Mouse (Mus musculus) stomach, embryonic 16.5 days (tissue): ENCODE data around the gene Fhod1. TPM values are rescaled to one million over a fixed set of nuclear protein-coding genes. Genes with fewer than 3 reads are reported as not detected.

Experiments
- ATAC-seq: fragments of 200-750 bp; cut with Nextera tagmentation; 2 replicates; pipeline ENCODE4 v1.8.0; 2017; ENCODE audit warnings: moderate number of reproducible peaks, moderate TSS enrichment; ENCODE audit not compliant: insufficient read depth, low FRiP score
- H3K27ac ChIP-seq: fragments of 300-500 bp; sonication (generic); 2 replicates; pipeline ENCODE4 v1.5.1; 2014; ENCODE audit warnings: low read length
- H3K27me3 ChIP-seq: fragments of 300-500 bp; sonication (generic); 2 replicates; pipeline ENCODE4 v1.6.1; 2014; ENCODE audit warnings: low read length, control low read depth, mixed read lengths; ENCODE audit not compliant: control insufficient read depth, insufficient read depth
- H3K36me3 ChIP-seq: fragments of 300-500 bp; sonication (generic); 2 replicates; pipeline ENCODE4 v1.6.1; 2014; ENCODE audit warnings: low read length; ENCODE audit not compliant: control insufficient read depth, insufficient read depth
- H3K4me1 ChIP-seq: fragments of 300-500 bp; sonication (generic); 2 replicates; pipeline ENCODE4 v1.6.1; 2014; ENCODE audit warnings: low read length, control low read depth, mixed read lengths; ENCODE audit not compliant: control insufficient read depth, insufficient read depth
- H3K4me2 ChIP-seq: fragments of 300-500 bp; sonication (generic); 2 replicates; pipeline ENCODE4 v1.6.1; 2014; ENCODE audit warnings: low read depth, low read length, mixed read lengths
- H3K4me3 ChIP-seq: fragments of 300-500 bp; sonication (generic); replicated peaks from 2 replicates; pipeline ENCODE4 v1.5.1; 2014; ENCODE audit warnings: mild to moderate bottlenecking, low read length
- H3K9ac ChIP-seq: fragments of 300-500 bp; sonication (generic); 2 replicates; pipeline ENCODE4 v1.6.1; 2014; ENCODE audit warnings: low read length
- H3K9me3 ChIP-seq: fragments of 300-500 bp; sonication (generic); replicated peaks from 2 replicates; pipeline ENCODE4 v1.6.1; 2016; ENCODE audit warnings: low read length, control low read depth; ENCODE audit not compliant: control insufficient read depth
- WGBS: fragments of 180-500 bp; shearing (Covaris S2); extraction: QIAGEN DNeasy Blood & Tissue Kit; methylation state at CpG from one replicate; pipeline ENCODE4 v1.1.7; 2014; 5-methylcytosine and 5-hydroxymethylcytosine counted together
- polyA plus RNA-seq: library from polyadenylated mRNA; unstranded; fragments of >200 nt; fragmentation: Nextera tagmentation; extraction: Ambion mirVana; gene quantifications from 2 replicates; pipeline ENCODE4 v1.2.1, GENCODE M21; 2015

The Fhod1 gene
- polyA plus RNA-seq, 1 experiment from 2014 or later: 2.2 TPM

DNA sequence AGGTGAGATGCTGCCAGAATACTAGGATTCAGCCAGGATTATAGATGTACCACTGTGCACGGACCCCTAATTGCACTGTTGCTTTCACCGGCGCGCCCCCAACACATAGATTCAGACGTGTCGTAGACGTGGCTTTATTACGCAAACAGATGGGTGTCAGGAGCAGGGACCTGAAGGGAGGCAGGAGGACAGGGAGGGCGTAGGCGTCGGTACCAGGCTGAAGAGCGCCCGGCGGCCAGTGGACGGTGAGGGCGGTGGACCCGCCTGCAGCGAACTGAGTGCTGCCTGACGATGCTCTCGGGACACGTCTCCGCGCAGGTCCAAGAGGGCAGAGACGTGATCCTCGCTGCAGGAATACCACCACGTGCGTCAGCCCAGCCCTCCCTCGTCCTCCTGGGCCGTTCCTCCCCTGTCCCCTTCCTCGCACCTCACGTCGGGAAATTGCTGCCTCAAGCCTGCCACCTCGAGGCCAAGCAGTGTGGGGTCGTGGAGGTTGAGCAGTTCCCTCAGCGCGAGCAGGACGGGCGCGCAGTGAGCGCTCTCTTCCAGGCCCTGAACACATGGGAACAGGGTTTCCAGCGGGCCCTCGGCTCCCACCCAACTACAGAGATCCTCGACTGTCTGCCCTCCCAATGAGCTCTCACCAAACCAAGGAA, 57.8 kb downstream of the Fhod1 start, which contains the start of gene 4931428F04Rik:
Gene 4931428F04Rik, minus strand, starts transcription at position 60 of the 656 bp plus-strand sequence.
- Histone ChIP-seq H3K27ac (peak within 1 kb of the TSS; percentile 87), H3K4me1 (peaks cover 21% of the 10 kb centered on the region), H3K27me3 (peaks cover 6% of the 10 kb centered on the region; the same call in 1 of the 2 replicates), H3K4me2 (peak within 1 kb of the TSS; percentile 93), H3K9ac (peak within 1 kb of the TSS; percentile 71), H3K9me3 (no peaks in the 10 kb centered on the region), H3K36me3 (no peaks in the 10 kb centered on the region), H3K4me3 (peak within 1 kb of the TSS; percentile 64)
- peak; percentile 5; the same call in 1 of the 2 replicates for ATAC-seq
- under 1% methylated on average over 43 of the region's 43 CpGs for WGBS

DNA sequence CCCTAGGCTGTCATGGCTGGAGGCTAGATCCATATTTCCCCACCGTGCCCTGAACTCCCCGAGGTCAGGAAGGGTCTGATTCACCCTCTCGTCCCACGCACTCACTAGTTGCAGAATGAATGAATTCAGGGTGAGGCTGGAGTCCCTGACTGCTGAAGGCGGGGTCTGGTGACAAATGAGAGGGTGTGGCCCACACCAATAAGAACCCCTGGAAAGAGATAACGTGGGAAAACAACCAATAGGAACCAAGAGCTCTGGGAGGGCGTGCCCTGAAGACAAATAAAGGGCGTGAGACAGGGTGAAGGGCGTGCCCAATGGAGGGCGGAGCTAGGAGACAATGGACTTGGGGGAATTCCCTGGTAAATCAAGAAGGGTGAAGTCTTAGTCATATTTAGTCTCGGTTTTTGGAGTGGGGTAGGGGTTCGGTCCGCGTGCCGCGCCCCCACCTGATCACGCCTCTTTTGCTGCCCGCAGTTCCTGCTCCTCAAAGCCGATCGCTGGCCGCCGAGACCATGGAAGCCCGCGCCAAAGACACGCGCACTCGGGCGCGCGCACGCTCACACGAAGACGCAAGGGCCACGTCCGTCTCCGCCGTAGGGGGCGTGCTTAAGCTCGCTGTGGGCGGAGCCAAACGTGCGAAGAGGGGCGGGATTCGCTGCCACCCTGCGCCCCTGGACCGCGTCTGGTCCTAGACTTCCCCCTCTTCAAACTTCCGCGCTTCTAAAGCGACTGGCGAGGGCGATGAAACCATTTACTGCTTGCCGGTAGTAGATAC, 58.6 kb downstream of the Fhod1 start:
- under 1% methylated on average over 53 of the region's 53 CpGs for WGBS
- peaks cover 21% of the 10 kb centered on the region for H3K4me1 ChIP-seq
- peak overlapping the region; percentile 87 for H3K27ac ChIP-seq
- peak; percentile 93 for ATAC-seq
- H3K4me2 ChIP-seq: peak overlapping the region; percentile 93
- peak overlapping the region; percentile 64 for H3K4me3 ChIP-seq
- peaks cover 6% of the 10 kb centered on the region; the same call in 1 of the 2 replicates for H3K27me3 ChIP-seq
- no peaks in the 10 kb centered on the region for H3K36me3 ChIP-seq
- peak overlapping the region; percentile 71 for H3K9ac ChIP-seq
- no peaks in the 10 kb centered on the region for H3K9me3 ChIP-seq

DNA sequence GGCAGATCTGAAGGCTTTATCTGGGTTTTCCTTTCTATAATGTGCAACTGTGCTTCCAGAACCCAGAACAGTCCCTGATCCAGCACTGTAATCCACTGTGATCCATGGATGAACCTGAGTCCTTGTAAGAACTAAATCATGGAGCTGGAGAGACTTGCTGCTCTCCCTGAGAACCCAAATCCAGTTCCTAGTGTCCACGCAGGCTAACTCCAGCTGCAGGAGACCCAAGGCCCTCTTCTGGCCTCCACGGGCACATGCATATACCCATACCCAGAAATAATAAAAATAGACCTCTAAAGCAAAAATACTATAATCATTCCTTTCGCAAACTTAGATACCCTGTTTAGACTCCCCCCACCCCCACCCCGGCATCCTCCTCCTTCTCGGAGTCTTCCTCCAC, 59.5 kb downstream of the Fhod1 start:
- H3K27me3 ChIP-seq: peaks cover 6% of the 10 kb centered on the region; the same call in 1 of the 2 replicates
- peak overlapping the region; percentile 93 for H3K4me2 ChIP-seq
- H3K9me3 ChIP-seq: no peaks in the 10 kb centered on the region
- peak overlapping the region; percentile 64 for H3K4me3 ChIP-seq
- H3K4me1 ChIP-seq: peaks cover 21% of the 10 kb centered on the region
- no peak overlapping the region for H3K9ac ChIP-seq
- no peak for ATAC-seq
- no peak overlapping the region; the same call in 1 of the 2 replicates for H3K27ac ChIP-seq
- WGBS: 84% methylated on average over 5 of the region's 5 CpGs
- H3K36me3 ChIP-seq: no peaks in the 10 kb centered on the region

DNA sequence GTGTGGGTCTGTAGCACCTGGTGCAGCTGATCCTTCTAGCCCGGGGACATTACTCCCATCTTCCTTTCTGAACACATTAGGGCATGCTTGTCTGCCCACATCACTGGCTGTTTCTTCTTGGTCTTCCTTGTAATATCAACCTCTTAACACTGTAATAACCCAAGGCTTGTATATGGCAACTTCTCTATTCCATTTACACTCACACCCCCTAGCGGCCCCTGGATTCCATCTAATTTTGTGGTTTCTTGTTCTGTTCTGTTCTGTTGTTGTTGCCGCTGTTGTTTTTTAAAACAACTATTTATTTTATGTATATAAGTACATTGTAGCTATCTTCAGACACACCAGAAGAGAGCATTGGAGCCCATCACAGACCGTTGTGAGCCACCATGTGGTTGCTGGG, 60.8 kb downstream of the Fhod1 start:
- peaks cover 6% of the 10 kb centered on the region; the same call in 1 of the 2 replicates for H3K27me3 ChIP-seq
- H3K4me2 ChIP-seq: no peak overlapping the region
- no peaks in the 10 kb centered on the region for H3K36me3 ChIP-seq
- 90% methylated on average over 4 of the region's 4 CpGs for WGBS
- no peak overlapping the region for H3K9ac ChIP-seq
- H3K4me1 ChIP-seq: peaks cover 21% of the 10 kb centered on the region
- ATAC-seq: no peak
- H3K27ac ChIP-seq: no peak overlapping the region
- no peaks in the 10 kb centered on the region for H3K9me3 ChIP-seq
- no peak overlapping the region for H3K4me3 ChIP-seq

DNA sequence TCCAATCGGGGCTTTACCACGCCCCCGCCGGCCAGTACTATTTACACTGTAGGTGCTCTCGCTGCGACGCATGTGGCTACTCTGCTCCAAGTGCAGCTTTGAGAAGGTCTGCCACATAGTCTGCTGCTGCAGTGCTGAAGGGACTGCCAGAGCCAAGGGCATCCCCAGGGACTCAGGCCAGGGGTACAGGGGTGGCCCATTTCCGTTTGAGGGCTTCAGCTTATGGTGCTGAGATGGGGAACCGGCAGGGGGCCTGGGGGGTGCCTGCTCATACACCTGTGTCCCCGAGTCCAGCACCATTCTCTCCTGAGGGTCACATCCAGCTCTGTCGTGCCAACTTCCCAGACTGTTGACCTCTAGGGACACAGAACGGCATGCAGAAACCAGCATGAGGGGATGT, 62.2 kb downstream of the Fhod1 start:
- H3K4me3 ChIP-seq: no peak overlapping the region
- H3K4me2 ChIP-seq: no peak overlapping the region
- H3K27ac ChIP-seq: no peak overlapping the region
- H3K9me3 ChIP-seq: no peaks in the 10 kb centered on the region
- no peaks in the 10 kb centered on the region for H3K36me3 ChIP-seq
- no peak overlapping the region for H3K9ac ChIP-seq
- 49% methylated on average over 12 of the region's 12 CpGs for WGBS
- H3K4me1 ChIP-seq: peaks cover 18% of the 10 kb centered on the region
- H3K27me3 ChIP-seq: peaks cover 3% of the 10 kb centered on the region; the same call in 1 of the 2 replicates
- no peak for ATAC-seq

DNA sequence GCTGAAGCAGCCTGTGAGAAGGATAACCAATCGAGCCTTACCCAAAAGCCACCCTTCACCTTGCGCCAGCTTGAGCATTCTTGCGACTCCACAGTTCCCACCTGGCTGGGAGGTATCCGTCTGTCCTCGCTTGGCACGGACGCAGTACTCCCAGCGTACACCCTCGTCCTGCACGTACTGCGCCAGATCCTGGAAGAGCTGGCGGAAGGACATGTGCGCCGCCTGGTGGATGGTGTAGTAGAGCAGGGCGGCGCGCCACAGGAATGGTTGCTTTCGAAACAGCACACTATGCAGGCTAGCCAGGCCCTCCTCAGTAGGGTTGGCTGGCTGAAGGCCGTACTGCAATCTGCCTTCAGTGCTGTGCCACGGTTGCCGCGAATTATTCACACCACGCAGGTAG, 64.7 kb downstream of the Fhod1 start:
- Histone ChIP-seq H3K4me2 (no peak overlapping the region), H3K4me3 (no peak overlapping the region), H3K36me3 (no peaks in the 10 kb centered on the region), H3K27ac (no peak overlapping the region), H3K27me3 (peaks cover 20% of the 10 kb centered on the region), H3K4me1 (peaks cover 7% of the 10 kb centered on the region; the same call in 1 of the 2 replicates), H3K9ac (no peak overlapping the region), H3K9me3 (no peaks in the 10 kb centered on the region)
- peak; percentile 64 for ATAC-seq
- 28% methylated on average over 23 of the region's 23 CpGs for WGBS

DNA sequence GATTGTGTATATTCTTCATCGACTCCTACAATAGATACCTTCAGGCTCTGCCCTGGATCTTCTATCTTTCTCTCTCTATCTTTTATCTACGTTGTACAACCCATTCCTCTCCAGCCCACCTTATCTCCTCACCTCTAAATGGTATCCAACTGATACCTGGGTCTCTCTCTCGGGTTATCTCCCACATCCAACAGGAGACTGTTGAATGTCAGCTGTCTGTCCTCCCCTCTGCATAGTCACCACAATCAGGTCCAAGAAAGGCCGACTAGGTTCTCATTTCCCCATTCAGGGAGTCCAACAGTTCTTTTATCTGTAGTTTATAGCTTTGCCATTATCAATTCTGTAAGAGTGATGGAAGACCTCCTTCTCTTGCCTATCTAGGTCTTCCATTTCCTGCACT, 65.5 kb downstream of the Fhod1 start:
- Histone ChIP-seq H3K9ac (no peak overlapping the region), H3K36me3 (no peaks in the 10 kb centered on the region), H3K27ac (no peak overlapping the region), H3K4me3 (no peak overlapping the region), H3K27me3 (peaks cover 26% of the 10 kb centered on the region), H3K9me3 (no peaks in the 10 kb centered on the region), H3K4me1 (peaks cover 7% of the 10 kb centered on the region; the same call in 1 of the 2 replicates), H3K4me2 (no peak overlapping the region)
- 84% methylated on average over 4 of the region's 4 CpGs for WGBS
- ATAC-seq: no peak

DNA sequence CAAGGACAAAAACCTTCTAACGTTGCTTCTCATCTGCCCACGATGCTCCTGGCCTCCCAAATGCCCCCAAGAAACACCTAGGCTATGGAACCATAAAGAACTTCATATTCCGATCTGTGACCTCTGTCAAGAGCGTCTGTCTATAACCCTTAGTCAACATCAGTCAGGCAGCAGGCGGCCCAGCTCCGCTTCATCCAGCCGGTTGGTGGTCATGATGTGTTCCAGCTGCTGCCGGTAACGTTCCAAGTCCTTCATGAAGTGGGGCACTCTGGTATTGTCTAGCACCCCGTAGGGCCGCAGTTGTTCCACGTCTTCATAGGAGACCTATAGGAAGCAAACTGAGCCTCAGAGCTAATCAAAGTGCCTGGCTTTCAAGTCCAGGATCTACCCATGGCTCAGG, 65.9 kb downstream of the Fhod1 start:
- Histone ChIP-seq H3K9me3 (no peaks in the 10 kb centered on the region), H3K4me2 (no peak overlapping the region), H3K36me3 (no peaks in the 10 kb centered on the region), H3K4me1 (peaks cover 7% of the 10 kb centered on the region; the same call in 1 of the 2 replicates), H3K9ac (no peak overlapping the region), H3K27me3 (peaks cover 30% of the 10 kb centered on the region), H3K4me3 (no peak overlapping the region), H3K27ac (no peak overlapping the region)
- WGBS: 78% methylated on average over 12 of the region's 12 CpGs
- no peak for ATAC-seq

DNA sequence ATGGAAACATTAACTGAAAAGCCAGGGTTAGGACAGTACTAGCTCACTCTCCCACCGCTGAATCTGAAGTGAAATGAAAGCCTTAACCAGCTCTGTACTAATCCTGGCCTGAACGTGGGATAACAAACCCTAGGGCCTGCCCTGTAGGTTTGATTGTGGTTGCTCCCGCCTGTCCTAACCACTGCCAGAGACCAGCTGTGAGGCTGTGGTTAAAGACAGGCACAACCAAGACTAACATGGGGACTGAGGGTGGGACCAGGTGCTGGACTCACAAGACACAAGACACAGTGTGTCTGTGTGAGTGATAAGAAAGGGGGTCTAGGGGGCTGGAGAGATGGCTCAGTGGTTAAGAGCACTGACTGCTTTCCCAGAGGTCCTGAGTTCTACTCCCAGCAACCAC, 67.2 kb downstream of the Fhod1 start:
- no peak for ATAC-seq
- WGBS: 77% methylated on average over 3 of the region's 3 CpGs
- peaks cover 38% of the 10 kb centered on the region for H3K27me3 ChIP-seq

More for the DNA sequence above, 67.2 kb downstream of the Fhod1 start:
- Histone ChIP-seq H3K4me3 (no peak overlapping the region), H3K36me3 (no peaks in the 10 kb centered on the region), H3K4me1 (peaks cover 16% of the 10 kb centered on the region), H3K9ac (no peak overlapping the region), H3K4me2 (no peak overlapping the region), H3K9me3 (no peaks in the 10 kb centered on the region), H3K27ac (no peak overlapping the region)
